Mouse (Mus musculus) stomach, postnatal 0 days (tissue): ENCODE measurements at regions not wholly inside any gene's neighbourhood (a gene's known extent, or its start where the extent isn't known, plus 50 kb on each side); places are given as distances from the start of the nearest gene placed in this dataset.

Experiments used
- CTCF ChIP-seq: IDR thresholded peaks from 2 replicates; pipeline ENCODE4 v1.5.1; 2016; ENCODE audit warnings: antibody characterized with exemption, low read depth, mild to moderate bottlenecking, moderate library complexity
- EP300 ChIP-seq: optimal IDR thresholded peaks from 2 replicates; pipeline ENCODE3; 2016; ENCODE audit warnings: antibody characterized with exemption

DNA sequence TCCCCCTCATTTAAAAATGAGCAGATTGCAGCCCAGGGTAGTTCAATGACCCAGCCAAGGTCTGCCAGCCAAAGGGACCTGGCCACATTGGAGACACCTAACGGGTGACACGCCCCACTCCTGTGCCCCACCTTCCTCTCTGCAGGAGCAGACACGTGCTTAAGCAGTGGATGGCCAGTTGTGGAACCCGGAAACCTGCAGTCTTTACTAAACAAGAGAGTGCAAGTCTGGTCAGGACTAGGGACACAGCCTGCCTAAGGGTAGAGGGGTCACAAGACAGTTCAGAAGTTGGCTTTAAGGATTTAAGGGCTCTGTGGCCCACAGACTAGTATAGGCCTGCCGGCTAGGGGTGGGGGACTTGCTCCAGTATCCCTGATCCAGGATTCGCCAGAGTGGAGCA lies 179.2 kb upstream of the Gm4791 start:
- no peak for TF ChIP-seq CTCF
- TF ChIP-seq EP300, result no peak
